Mouse (Mus musculus): ENCODE results near the gene AI593442. TPM values are rescaled to one million over a fixed set of nuclear protein-coding genes. Genes with fewer than 3 reads are reported as not detected.

Gene AI593442
- polyA plus RNA-seq, 1 experiment from 2014 or later, result 0.70 TPM

GRCm38 (mm10) chr9:52644626-52645025 is 35.0 kb downstream of the AI593442 start:
- no peaks in the 10 kb centered on the region for H3K4me1 ChIP-seq (replicated peaks)
- H3K36me3 ChIP-seq, result no peaks in the 10 kb centered on the region
- no peak overlapping the region for H3K4me3 ChIP-seq (replicated peaks)
- no peaks in the 10 kb centered on the region for H3K27me3 ChIP-seq (replicated peaks)
- no peak overlapping the region for H3K27ac ChIP-seq
- WGBS, result 61% methylated on average over 4 of the region's 4 CpGs
- H3K9me3 ChIP-seq, result no peaks in the 10 kb centered on the region
- ATAC-seq, result no peak
- H3K9ac ChIP-seq, result no peak overlapping the region
- H3K4me2 ChIP-seq (replicated peaks), result no peak overlapping the region

- H3K4me3 ChIP-seq (replicated peaks), result no peak overlapping the region
- H3K27ac ChIP-seq, result no peak overlapping the region
- H3K27me3 ChIP-seq (replicated peaks), result no peaks in the 10 kb centered on the region
- H3K36me3 ChIP-seq, result no peaks in the 10 kb centered on the region
- H3K4me1 ChIP-seq (replicated peaks), result no peaks in the 10 kb centered on the region
- H3K9me3 ChIP-seq, result no peaks in the 10 kb centered on the region
- ATAC-seq, result no peak
- 79% methylated on average over 4 of the region's 4 CpGs for WGBS
- H3K9ac ChIP-seq, result no peak overlapping the region
- H3K4me2 ChIP-seq (replicated peaks), result no peak overlapping the region
These were observed 35.4 kb downstream of the AI593442 start for GRCm38 (mm10) chr9:52644156-52644555.

- Histone ChIP-seq H3K27me3 (replicated peaks) (no peaks in the 10 kb centered on the region), H3K4me1 (replicated peaks) (no peaks in the 10 kb centered on the region), H3K36me3 (no peaks in the 10 kb centered on the region), H3K4me3 (replicated peaks) (no peak overlapping the region), H3K9me3 (no peaks in the 10 kb centered on the region), H3K9ac (no peak overlapping the region), H3K27ac (no peak overlapping the region), H3K4me2 (replicated peaks) (no peak overlapping the region)
- WGBS, result 68% methylated on average over 2 of the region's 2 CpGs
- ATAC-seq, result no peak
These were observed 43.6 kb downstream of the AI593442 start for GRCm38 (mm10) chr9:52635991-52636390.

GRCm38 (mm10) chr9:52623926-52624325 is 55.7 kb downstream of the AI593442 start:
- no peaks in the 10 kb centered on the region for H3K9me3 ChIP-seq
- no peak overlapping the region for H3K9ac ChIP-seq
- ATAC-seq, result no peak
- H3K4me1 ChIP-seq (replicated peaks), result no peaks in the 10 kb centered on the region
- H3K36me3 ChIP-seq, result no peaks in the 10 kb centered on the region
- WGBS, result 58% methylated on average over 4 of the region's 4 CpGs
- H3K4me3 ChIP-seq (replicated peaks), result no peak overlapping the region
- no peak overlapping the region for H3K4me2 ChIP-seq (replicated peaks)
- no peak overlapping the region for H3K27ac ChIP-seq
- no peaks in the 10 kb centered on the region for H3K27me3 ChIP-seq (replicated peaks)

Measured in intestine, embryonic 15.5 days (tissue).